Mouse (Mus musculus) heart, embryonic 13.5 days (tissue): ENCODE measurements around the gene Pir. TPM values are rescaled to one million over a fixed set of nuclear protein-coding genes. Genes with fewer than 3 reads are reported as not detected.

Experiments used
- ATAC-seq: fragments of 200-750 bp; cut with Nextera tagmentation; 2 replicates; pipeline ENCODE4 v1.8.0; 2017; ENCODE audit warnings: moderate TSS enrichment; ENCODE audit not compliant: insufficient number of reproducible peaks, low FRiP score, low TSS enrichment; ENCODE audit errors: extremely low read depth
- H3K27ac ChIP-seq: fragments of 300-500 bp; sonication (generic); replicated peaks from 2 replicates; pipeline ENCODE4 v1.5.1; 2015; ENCODE audit warnings: moderate library complexity, mild to moderate bottlenecking, inconsistent platforms
- H3K27me3 ChIP-seq: fragments of 300-500 bp; sonication (generic); replicated peaks from 2 replicates; pipeline ENCODE4 v1.6.1; 2015; ENCODE audit warnings: mild to moderate bottlenecking, inconsistent platforms
- H3K36me3 ChIP-seq: fragments of 300-500 bp; sonication (generic); 2 replicates; pipeline ENCODE4 v1.6.1; 2015; ENCODE audit warnings: mild to moderate bottlenecking, inconsistent platforms
- H3K4me1 ChIP-seq: fragments of 300-500 bp; sonication (generic); 2 replicates; pipeline ENCODE4 v1.6.1; 2015; ENCODE audit warnings: inconsistent platforms
- H3K4me2 ChIP-seq: fragments of 300-500 bp; sonication (generic); 2 replicates; pipeline ENCODE4 v1.6.1; 2015; ENCODE audit warnings: inconsistent platforms, mild to moderate bottlenecking, moderate library complexity
- H3K4me3 ChIP-seq: fragments of 300-500 bp; sonication (generic); 2 replicates; pipeline ENCODE4 v1.5.1; 2015; ENCODE audit warnings: moderate library complexity, mild to moderate bottlenecking, inconsistent platforms
- H3K9ac ChIP-seq: fragments of 300-500 bp; sonication (generic); 2 replicates; pipeline ENCODE4 v1.6.1; 2015; ENCODE audit warnings: inconsistent platforms, mild to moderate bottlenecking, moderate library complexity
- H3K9me3 ChIP-seq: fragments of 300-500 bp; sonication (generic); 2 replicates; pipeline ENCODE4 v1.6.1; 2016; ENCODE audit warnings: inconsistent platforms
- WGBS: fragments of 180-500 bp; shearing (Covaris S2); methylation state at CpG from one replicate; pipeline ENCODE4 v1.1.7; 2015; ENCODE audit warnings: mixed read lengths; 5-methylcytosine and 5-hydroxymethylcytosine counted together
- polyA plus RNA-seq: library from polyadenylated mRNA; unstranded; fragments of >200 nt; fragmentation: Nextera tagmentation; extraction: Ambion mirVana; gene quantifications from 2 replicates; pipeline ENCODE4 v1.2.1, GENCODE M21; 2015

Pir gene
- polyA plus RNA-seq, 1 experiment from 2014 or later: 8.1 TPM

DNA sequence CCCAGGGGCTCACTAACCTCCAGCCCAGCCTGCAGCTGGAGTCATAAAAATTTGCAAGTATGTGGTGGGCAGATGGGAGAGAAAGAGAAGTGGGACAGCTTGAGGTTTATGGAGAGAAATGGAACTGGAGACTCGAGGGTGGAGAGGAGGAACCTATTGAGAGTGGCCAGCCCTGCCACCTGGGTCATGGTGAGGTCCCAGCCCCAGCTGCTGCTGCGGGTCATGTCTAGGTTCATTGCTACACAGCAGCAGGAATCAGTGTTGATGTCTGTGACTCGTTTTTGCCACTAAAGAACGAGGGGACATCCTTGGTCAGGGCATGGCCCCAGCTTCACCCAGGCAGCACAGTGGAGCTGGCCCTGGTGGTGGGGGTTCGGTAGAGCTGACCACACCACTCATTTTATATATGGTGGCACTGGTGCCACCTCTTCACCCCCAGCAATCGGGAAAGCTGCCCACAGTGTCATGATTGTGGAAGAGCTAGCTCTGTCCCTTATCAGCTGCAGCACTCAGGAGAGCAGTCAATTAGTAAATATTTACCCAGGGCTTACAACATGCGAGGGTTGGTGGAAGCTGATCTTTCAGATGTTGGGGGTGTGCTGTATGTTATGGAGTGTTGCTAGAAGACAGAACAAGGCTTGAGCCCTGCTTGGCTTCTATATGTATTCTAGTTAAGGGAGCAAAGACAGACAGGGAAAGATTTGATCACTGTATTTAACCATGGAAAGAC is 11.9 kb downstream of the Pir start:
- H3K27me3 ChIP-seq: no peaks in the 10 kb centered on the region
- no peak overlapping the region for H3K4me2 ChIP-seq
- no peak overlapping the region for H3K9ac ChIP-seq
- H3K27ac ChIP-seq: no peak overlapping the region
- 41% methylated on average over 7 of the region's 7 CpGs for WGBS
- H3K36me3 ChIP-seq: no peaks in the 10 kb centered on the region
- no peaks in the 10 kb centered on the region for H3K9me3 ChIP-seq
- H3K4me3 ChIP-seq: no peak overlapping the region
- no peaks in the 10 kb centered on the region for H3K4me1 ChIP-seq
- no peak for ATAC-seq

DNA sequence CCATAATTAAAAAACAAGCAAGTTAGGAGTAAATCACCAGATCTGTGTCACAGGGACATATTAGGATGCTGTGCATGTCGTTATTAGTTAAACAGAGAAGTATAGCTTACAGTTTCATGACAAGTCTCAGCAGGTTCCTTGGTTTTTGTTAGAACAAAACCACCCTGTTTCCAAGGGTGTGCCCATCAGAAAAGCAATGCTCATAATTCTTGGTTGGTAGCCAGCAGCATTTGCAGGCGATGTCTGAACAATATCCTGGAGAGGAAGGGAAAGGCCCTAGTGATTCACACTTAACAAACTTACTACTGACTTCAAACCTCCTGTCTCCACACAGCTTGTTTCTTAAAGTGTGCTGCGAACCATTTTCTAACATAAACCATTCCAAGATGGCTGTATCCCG is 14.6 kb downstream of the Pir start:
- no peak for ATAC-seq
- no peaks in the 10 kb centered on the region for H3K36me3 ChIP-seq
- 71% methylated on average over 4 of the region's 4 CpGs for whole genome bisulfite sequencing

GRCm38 (mm10) chrX:164287077-164287476 is 17.9 kb downstream of the Pir start:
- no peaks in the 10 kb centered on the region for H3K4me1 ChIP-seq
- H3K27ac ChIP-seq: no peak overlapping the region
- H3K4me3 ChIP-seq: no peak overlapping the region
- no peaks in the 10 kb centered on the region for H3K36me3 ChIP-seq
- no peak overlapping the region for H3K9ac ChIP-seq
- WGBS: 56% methylated on average over 3 of the region's 3 CpGs
- H3K4me2 ChIP-seq: no peak overlapping the region
- no peaks in the 10 kb centered on the region for H3K9me3 ChIP-seq
- ATAC-seq: no peak
- no peaks in the 10 kb centered on the region for H3K27me3 ChIP-seq

More for the DNA sequence above, 14.6 kb downstream of the Pir start:
- no peak overlapping the region for H3K9ac ChIP-seq
- H3K27me3 ChIP-seq: no peaks in the 10 kb centered on the region
- H3K4me3 ChIP-seq: no peak overlapping the region
- no peaks in the 10 kb centered on the region for H3K9me3 ChIP-seq
- H3K4me1 ChIP-seq: no peaks in the 10 kb centered on the region
- no peak overlapping the region for H3K27ac ChIP-seq
- no peak overlapping the region for H3K4me2 ChIP-seq

DNA sequence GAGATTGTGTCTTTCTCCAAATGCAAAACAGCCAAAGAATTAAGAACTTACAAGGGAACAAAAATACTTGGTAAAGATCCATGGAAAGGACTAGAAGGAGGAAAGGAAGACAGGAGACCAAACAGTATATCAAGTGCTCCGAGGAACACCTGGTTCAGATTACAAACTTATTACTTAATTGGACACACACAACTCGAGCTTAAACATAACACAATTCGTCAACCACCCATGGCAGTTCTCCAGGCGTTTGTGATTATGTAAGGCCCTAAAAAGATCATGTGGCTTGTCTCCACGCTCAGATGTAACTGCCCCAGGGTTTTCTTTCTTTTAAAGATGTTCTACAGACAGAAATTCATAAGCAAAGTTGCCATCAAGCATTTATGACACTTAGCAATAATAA is 22.0 kb downstream of the Pir start:
- no peaks in the 10 kb centered on the region for H3K4me1 ChIP-seq
- H3K9ac ChIP-seq: no peak overlapping the region
- no peaks in the 10 kb centered on the region for H3K9me3 ChIP-seq
- ATAC-seq: no peak
- no peaks in the 10 kb centered on the region for H3K27me3 ChIP-seq
- H3K4me3 ChIP-seq: no peak overlapping the region
- no peak overlapping the region for H3K4me2 ChIP-seq
- no peak overlapping the region for H3K27ac ChIP-seq
- 60% methylated on average over 5 of the region's 5 CpGs for WGBS
- H3K36me3 ChIP-seq: no peaks in the 10 kb centered on the region

DNA sequence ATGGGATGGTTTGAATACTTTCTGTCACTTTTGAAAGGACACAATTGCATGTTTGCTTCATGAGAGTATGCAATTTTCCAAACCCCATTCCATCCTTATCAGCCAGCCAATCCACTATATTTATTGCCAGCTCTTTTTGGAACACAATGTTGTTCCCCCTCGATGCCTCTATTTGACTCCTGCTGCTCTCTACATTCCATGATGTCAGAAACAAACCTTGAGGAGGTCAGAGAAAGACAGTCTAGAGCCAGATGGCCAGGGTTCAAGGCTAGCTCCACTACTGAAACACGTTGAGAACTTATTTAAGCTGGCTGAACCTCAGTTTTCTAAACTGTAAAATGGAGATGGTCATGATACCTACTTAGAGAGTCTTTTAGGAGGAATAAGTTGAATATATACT is 37.1 kb downstream of the Pir start:
- Histone ChIP-seq H3K4me2 (no peak overlapping the region), H3K27ac (no peak overlapping the region), H3K9ac (no peak overlapping the region), H3K4me1 (no peaks in the 10 kb centered on the region), H3K36me3 (no peaks in the 10 kb centered on the region), H3K4me3 (no peak overlapping the region), H3K9me3 (no peaks in the 10 kb centered on the region), H3K27me3 (no peaks in the 10 kb centered on the region)
- 47% methylated on average over 2 of the region's 2 CpGs for WGBS
- ATAC-seq: no peak

DNA sequence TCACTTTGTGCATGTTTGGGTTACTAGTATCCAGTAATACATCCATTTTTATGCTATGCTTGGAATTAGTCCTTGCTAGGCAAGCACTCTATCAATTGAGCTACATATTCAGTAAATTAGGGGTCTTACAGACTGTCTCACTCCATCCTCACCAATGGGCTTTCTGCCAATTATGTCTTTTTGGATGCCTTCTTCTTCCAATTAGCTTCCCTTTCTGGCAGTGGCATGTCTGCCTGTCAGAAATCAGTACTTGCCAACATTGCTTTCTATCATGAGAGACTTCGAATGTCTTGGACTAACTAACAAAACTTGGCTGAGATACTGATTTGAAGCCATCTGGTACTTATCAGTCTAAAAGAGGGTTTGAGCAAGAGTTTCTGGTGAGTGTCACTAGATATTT is 44.7 kb downstream of the Pir start:
- Histone ChIP-seq H3K36me3 (no peaks in the 10 kb centered on the region), H3K4me2 (no peak overlapping the region), H3K27me3 (no peaks in the 10 kb centered on the region), H3K4me1 (no peaks in the 10 kb centered on the region), H3K9me3 (no peaks in the 10 kb centered on the region), H3K27ac (no peak overlapping the region), H3K9ac (no peak overlapping the region), H3K4me3 (no peak overlapping the region)
- 48% methylated on average over 1 of the region's 1 CpGs for WGBS
- ATAC-seq: no peak

GRCm38 (mm10) chrX:164318554-164318953 is 49.4 kb downstream of the Pir start:
- Histone ChIP-seq H3K27me3 (no peaks in the 10 kb centered on the region), H3K4me2 (no peak overlapping the region), H3K4me1 (no peaks in the 10 kb centered on the region), H3K27ac (no peak overlapping the region), H3K4me3 (no peak overlapping the region), H3K9me3 (no peaks in the 10 kb centered on the region), H3K9ac (no peak overlapping the region), H3K36me3 (no peaks in the 10 kb centered on the region)
- 82% methylated on average over 4 of the region's 4 CpGs for WGBS
- no peak for ATAC-seq

GRCm38 (mm10) chrX:164320031-164320430 is 50.9 kb downstream of the Pir start:
- Histone ChIP-seq H3K4me3 (no peak overlapping the region), H3K4me2 (no peak overlapping the region), H3K27me3 (no peaks in the 10 kb centered on the region), H3K27ac (no peak overlapping the region), H3K9ac (no peak overlapping the region), H3K36me3 (no peaks in the 10 kb centered on the region), H3K9me3 (no peaks in the 10 kb centered on the region; the same call in 1 of the 2 replicates), H3K4me1 (no peaks in the 10 kb centered on the region)
- ATAC-seq: no peak
- WGBS: 77% methylated on average over 3 of the region's 3 CpGs

GRCm38 (mm10) chrX:164322492-164322891 is 53.3 kb downstream of the Pir start:
- Histone ChIP-seq H3K27me3 (no peaks in the 10 kb centered on the region), H3K4me1 (no peaks in the 10 kb centered on the region), H3K4me3 (no peak overlapping the region), H3K27ac (no peak overlapping the region), H3K36me3 (no peaks in the 10 kb centered on the region), H3K9ac (no peak overlapping the region), H3K9me3 (no peaks in the 10 kb centered on the region; the same call in 1 of the 2 replicates), H3K4me2 (no peak overlapping the region)
- ATAC-seq: no peak
- WGBS: 66% methylated on average over 5 of the region's 5 CpGs

- Histone ChIP-seq H3K4me1 (no peaks in the 10 kb centered on the region), H3K4me2 (no peak overlapping the region), H3K27me3 (no peaks in the 10 kb centered on the region), H3K36me3 (no peaks in the 10 kb centered on the region), H3K27ac (no peak overlapping the region), H3K4me3 (no peak overlapping the region), H3K9ac (no peak overlapping the region), H3K9me3 (no peaks in the 10 kb centered on the region; the same call in 1 of the 2 replicates)
- ATAC-seq: no peak
- 71% methylated on average over 4 of the region's 4 CpGs for WGBS
Observed at GRCm38 (mm10) chrX:164323391-164323913, 54.3 kb downstream of the Pir start.

DNA sequence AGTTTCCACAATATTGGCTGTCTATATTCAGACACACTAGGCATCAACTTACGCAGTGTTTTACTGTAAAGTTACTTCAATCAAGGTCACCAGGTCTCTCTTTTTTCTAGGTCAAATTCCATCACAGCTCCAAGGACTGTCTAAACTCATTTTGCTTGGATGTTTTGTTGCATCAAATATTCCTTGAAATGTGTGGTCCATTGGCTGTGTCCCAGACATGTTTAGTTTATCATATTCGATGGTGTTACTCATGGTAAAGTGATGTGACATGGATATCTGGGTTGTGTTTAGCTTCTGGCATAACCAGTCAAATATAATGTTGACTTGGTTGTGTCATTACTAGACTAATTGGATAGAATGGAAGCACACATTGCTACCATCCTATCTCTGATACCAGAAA is 61.2 kb downstream of the Pir start:
- Histone ChIP-seq H3K4me2 (no peak overlapping the region), H3K27me3 (no peaks in the 10 kb centered on the region), H3K27ac (no peak overlapping the region), H3K4me3 (no peak overlapping the region), H3K9me3 (no peaks in the 10 kb centered on the region), H3K9ac (no peak overlapping the region), H3K4me1 (no peaks in the 10 kb centered on the region), H3K36me3 (no peaks in the 10 kb centered on the region)
- WGBS: 75% methylated on average over 2 of the region's 2 CpGs
- ATAC-seq: no peak

- 57% methylated on average over 3 of the region's 3 CpGs for WGBS
- H3K27ac ChIP-seq: no peak overlapping the region
- H3K4me2 ChIP-seq: no peak overlapping the region
- no peak for ATAC-seq
- no peaks in the 10 kb centered on the region for H3K27me3 ChIP-seq
- no peaks in the 10 kb centered on the region for H3K36me3 ChIP-seq
- no peaks in the 10 kb centered on the region for H3K9me3 ChIP-seq
- no peaks in the 10 kb centered on the region for H3K4me1 ChIP-seq
- H3K4me3 ChIP-seq: no peak overlapping the region
- H3K9ac ChIP-seq: no peak overlapping the region
Observed at GRCm38 (mm10) chrX:164330766-164331165, 61.6 kb downstream of the Pir start.
